Mouse (Mus musculus) thymus, postnatal 4 days (tissue): ENCODE measurements around the gene Otulin.

Experiments
- DNase-seq: peaks from one replicate; pipeline ENCODE4 v3.0.0; 2021

Gene Otulin

DNA sequence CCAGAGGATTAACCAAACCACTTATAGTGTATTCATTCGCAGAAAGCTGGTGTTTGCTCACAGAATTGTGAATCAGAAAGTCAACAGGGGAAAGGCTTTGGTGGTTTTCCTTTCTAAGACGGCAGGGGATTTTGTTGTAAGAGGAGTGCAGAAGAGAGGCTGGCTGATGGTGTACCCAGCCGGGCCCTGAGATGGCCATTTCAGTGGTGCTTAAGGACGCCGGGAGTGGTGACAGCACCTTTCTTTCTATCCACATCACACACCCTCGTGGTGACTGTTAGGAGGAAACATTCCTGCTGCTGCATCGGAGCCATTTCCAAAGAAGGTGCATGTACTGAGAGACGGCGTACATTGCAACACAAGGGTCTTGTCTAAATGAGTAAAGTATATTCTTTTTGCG is 85.3 kb downstream of the Otulin start:
- DNase-seq = no peak

DNA sequence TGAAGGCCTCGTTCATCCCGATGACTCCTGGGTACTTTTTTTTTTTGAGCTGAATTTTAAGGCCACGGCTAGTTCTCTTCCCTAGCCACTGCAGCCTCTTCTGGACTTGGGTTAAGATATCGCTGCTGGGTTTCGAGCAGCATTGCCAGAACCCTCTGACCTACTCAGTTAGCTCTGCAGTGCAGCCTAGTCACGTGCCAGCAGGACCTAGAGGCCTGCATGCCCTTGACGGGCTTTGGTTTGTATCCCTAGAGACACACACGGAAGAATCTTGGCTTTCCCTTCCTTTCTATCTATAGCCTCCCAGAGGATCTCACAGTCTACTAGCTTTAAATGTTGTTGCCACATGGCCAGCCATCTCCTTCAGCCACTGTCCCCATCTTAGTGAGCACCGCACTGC is 90.7 kb downstream of the Otulin start:
- DNase-seq = no peak

DNA sequence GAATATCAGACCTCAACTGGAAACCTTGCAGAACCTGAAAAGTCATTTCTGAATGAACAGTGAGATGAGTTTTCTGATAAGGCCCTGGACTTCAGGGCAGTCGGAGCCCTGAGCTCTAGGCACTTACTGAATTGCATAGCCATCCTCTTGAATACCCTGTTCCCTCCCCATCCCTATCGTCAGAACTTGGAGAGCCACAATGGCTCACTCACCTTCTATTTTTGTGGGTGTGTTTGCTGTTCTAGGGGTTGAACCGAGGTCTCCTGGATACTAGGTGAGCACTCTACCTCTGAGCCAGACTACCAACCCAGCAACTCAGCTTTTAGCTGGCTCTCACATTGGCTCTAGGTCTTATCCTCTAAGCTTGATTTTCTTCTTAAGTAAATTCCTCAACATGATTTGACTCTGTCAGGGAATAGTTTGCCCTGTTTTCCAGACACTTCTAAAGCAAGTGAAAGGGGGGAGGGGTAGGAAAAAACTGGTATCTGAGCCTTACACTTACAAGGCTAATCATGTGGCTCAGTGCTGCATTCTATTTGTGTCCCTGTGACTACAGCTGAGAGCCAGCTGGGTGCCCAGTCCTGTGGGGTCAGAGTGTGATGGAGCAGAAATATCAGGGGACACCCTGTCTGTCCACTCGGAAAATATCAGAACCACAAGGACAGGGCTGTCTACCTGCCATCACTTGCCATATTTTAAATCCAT is 92.8 kb downstream of the Otulin start:
- DNase-seq = no peak

- DNase-seq = no peak
Measured at GRCm38 (mm10) chr15:27536771-27537170, 93.7 kb downstream of the Otulin start.

DNA sequence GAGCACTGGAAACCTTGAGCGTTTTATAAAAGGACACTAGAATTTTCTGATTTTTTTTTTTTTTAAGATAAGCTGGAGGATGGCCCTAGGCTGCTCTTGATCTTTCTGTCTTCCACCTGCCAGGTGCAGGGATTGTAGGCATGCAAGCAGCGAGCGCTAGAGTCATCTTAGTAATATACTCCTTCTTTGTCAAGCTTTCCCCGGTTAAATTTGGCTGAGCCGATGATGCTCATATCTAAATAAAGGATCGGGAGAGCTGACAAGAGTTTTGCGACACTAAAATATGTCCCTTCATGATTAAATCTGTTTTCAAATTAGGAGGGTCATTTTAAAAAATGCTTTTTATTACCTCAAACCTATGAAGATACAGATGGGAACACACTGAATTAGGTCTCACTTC is 94.3 kb downstream of the Otulin start:
- no peak for DNase-seq

GRCm38 (mm10) chr15:27535681-27536080 is 94.8 kb downstream of the Otulin start:
- no peak for DNase-seq

DNA sequence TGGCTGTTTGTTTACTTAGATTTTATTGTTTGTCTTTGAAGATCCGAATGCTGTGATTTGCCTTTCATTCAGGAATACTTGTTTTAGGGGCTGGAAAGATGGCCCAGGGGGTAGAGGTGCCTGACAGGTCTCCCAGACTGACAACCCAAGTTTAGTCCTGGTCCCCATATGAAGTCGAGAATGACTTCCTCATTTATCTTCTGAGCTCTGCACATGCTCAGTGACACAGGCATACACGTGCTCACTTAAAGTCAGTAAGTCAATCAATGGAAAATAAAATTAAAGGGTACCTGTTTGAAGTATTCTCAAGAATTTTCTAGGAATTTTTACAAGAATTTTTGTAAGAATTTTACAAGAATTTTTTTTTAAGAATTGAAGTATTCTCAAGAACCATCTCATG is 97.5 kb downstream of the Otulin start:
- no peak for DNase-seq

- no peak for DNase-seq
Measured at GRCm38 (mm10) chr15:27530023-27530422, 100.5 kb downstream of the Otulin start.

GRCm38 (mm10) chr15:27528896-27529295 is 101.6 kb downstream of the Otulin start:
- DNase-seq = no peak

DNA sequence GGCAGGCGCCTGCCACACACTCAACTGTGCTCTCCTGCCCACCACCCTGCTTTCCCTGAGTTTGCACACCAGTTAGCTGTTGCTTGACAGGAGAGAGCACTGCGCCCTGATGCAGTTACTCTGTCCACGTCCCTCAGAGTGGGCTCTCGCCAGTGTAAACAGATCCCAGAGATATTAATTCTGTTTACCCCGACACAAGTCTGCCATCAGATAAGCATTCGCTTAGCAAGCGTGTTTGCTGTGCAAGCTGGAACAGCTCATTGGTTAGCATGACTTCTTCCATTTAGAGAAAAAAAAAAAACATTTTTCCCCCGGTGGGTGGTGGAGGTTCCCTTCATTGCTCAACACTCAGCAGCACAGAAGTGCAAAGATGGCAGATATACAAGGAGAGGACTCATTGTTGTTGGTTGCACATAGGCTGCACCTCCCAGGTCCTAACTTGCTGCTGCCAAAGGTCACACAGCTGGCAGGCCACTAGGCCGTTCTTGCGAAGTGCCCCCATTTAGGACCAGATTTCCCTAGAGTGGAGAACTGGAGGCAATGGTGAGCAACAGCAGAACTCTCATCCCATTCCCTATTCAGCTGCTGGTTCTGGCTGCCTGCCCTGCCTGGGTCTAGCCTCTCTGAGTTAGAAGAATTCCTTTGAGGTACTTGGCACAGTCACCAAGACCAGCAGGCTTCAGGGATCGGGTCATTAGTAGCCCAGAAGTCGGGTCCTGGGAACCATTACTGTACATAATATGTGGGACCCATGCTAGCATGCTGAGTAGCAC is 105.1 kb downstream of the Otulin start:
- no peak for DNase-seq

GRCm38 (mm10) chr15:27519857-27520256 is 110.6 kb downstream of the Otulin start:
- no peak for DNase-seq

GRCm38 (mm10) chr15:27518026-27518425 is 112.5 kb downstream of the Otulin start:
- DNase-seq = no peak

DNA sequence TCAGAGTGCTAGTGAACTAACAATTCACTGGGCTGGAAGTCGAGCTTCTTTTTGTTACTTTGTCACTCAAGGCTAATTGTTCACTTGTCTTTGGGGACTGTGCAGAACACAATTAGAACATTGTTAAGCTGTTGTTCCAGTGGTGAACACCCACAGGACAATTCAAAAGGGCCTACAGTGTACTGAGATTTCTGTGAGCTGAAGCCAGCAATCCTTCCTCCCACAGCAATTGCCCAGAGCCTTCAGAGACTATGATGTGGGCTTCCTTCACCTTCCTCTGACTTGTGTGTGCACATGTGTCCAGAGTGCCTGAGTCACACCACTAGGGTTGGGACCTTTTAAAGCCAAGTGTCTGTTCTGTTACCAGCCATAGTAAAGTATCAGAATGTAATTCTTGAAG is 113.6 kb downstream of the Otulin start:
- DNase-seq = no peak

- DNase-seq = no peak
Measured at GRCm38 (mm10) chr15:27508982-27509381, 121.5 kb downstream of the Otulin start.

DNA sequence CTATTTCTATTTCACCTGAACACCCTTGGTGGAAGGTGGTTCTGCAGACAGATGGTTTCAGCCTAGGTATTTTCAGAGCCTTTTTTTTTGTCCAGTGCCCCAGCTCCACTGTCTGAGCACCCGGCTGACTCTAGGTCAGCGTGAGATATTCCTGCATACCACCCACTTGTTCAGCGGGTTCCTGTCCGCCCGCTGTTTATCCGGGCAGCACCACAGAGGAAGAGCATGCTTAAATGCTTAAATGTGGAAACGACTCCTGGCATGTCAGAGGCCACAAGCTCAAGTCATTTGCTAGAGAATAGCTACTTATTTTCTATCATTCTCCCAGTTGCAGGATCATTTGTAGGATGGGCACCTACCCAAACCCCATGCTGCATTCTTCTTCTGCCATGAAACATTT is 122.3 kb downstream of the Otulin start:
- no peak for DNase-seq

GRCm38 (mm10) chr15:27506893-27507596 is 123.4 kb downstream of the Otulin start:
- no peak for DNase-seq

GRCm38 (mm10) chr15:27506127-27506886 is 124.2 kb downstream of the Otulin start:
- no peak for DNase-seq

DNA sequence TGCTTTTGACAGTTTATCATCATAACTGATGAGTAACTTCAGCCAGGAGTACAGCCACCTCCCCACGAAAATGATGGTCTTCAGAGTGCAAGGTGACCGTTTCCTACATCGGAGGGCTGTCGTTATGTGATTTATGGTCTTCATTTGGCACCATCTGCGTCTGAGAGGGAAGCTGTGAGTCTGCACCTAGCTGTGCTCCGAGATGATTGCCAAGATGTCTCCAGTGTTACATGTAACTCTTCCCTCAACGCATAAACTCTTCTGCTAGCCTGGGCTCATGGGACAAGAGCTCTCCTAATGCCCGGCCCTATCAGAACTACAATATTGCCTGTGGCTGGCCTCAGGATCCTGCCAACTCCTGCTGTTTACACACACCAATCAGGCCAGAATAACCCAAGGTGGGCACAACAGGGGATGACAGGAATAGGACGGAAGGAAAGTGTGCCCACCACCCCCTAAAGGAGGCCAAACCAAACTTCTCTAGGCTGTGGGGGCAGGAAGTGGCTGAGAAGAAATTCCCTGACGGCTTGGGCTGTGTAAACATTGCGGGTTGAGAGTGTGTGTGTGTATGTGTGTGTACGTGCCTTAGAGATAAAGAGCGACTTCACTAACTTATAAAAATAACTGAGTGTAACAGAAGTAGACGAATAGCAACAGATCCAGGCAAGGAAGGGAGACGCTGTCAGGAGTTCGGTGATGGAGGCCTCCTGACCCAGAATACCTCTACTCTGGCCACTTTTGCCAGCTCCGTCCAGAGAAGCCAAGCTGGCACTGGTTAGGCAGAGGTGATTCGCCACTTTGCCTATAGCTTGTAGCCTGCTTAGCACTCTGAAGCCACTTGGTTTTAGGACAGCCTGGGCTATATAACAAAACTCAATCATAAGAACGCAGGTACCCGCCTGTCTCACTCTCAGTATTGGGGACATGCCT is 126.4 kb downstream of the Otulin start:
- DNase-seq = no peak

DNA sequence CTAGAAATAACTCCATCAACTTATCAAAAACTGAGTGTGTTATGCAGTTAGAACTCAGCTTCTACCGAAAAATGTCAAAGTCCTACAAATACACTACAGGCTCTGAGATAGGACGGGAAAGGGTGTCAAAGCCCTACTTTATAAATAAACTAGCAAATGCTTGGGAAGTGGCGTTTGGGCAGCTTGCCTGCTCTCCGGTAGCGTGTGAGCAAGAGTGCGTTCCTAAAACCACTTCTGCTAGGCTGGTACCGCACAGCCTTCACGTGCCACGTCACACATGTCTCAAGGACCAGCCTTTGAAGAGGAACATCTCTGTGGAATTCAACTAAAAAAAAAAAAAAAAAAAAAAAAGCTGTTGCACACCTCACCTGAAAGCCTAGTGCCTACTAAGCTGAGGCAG is 127.3 kb downstream of the Otulin start:
- DNase-seq = no peak

DNA sequence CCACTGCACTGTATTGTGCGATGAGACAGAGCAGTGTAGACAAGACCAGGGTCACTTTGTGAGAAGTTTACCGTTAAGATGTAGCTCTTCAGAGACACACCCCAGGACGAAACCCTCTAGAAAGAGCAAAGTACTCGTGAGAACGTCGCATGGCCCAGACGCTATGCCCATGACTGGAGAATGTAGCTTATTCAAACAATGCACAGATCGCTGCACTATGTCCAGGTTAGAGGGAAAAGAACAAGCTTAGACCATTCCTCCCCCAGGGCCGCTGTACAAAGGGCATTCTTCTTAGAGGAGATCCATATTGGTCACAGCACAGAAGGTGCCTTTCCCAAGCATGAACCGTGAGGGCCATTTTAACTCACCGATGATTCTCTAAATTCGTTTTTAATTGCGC is 128.2 kb downstream of the Otulin start:
- DNase-seq = no peak

GRCm38 (mm10) chr15:27500390-27500789 is 130.1 kb downstream of the Otulin start:
- no peak for DNase-seq

DNA sequence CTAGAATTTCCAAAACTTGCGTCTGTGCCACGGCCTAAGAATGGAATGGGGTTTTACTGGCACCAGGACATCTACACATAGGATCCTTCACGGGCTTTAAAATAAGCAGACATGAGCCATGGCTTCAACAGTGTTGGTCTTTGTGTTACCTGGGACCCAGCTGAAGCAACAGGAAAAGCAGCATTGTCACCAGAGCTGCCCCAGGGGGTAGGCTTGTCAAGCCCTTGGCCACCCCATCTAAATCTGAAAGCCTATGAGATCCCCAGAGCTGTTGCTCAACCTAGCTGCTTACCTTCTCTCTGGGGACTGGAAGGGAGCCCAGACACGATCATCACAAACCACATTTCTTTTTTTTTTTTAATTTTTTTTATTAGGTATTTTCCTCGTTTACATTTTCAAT is 132.4 kb downstream of the Otulin start:
- DNase-seq = no peak
